Mouse (Mus musculus) megakaryocyte, embryonic 14.5 days (primary cell): ENCODE results near the gene Mknk2. TPM values are rescaled to one million over a fixed set of nuclear protein-coding genes. Genes with fewer than 3 reads are reported as not detected.

Source experiments
- H3K27me3 ChIP-seq: replicated peaks from 2 replicates; pipeline ENCODE3; 2012; ENCODE audit warnings: inconsistent platforms
- H3K36me3 ChIP-seq: replicated peaks from 2 replicates; pipeline ENCODE3; 2012; ENCODE audit warnings: low read length, inconsistent platforms, mixed read lengths
- H3K4me1 ChIP-seq: 2 replicates; pipeline ENCODE4 v1.6.1; 2012; ENCODE audit warnings: inconsistent platforms
- H3K4me3 ChIP-seq: replicated peaks from 2 replicates; pipeline ENCODE3; 2012; ENCODE audit warnings: moderate library complexity, mild to moderate bottlenecking, inconsistent platforms
- H3K9me3 ChIP-seq: 2 replicates; pipeline ENCODE4 v1.6.1; 2012; ENCODE audit warnings: inconsistent platforms
- FLI1 ChIP-seq: IDR thresholded peaks from 2 replicates; pipeline ENCODE4 v1.6.1; 2012; ENCODE audit warnings: low read length, inconsistent platforms, mixed read lengths
- GATA1 ChIP-seq: IDR thresholded peaks from 3 replicates; pipeline ENCODE4 v1.6.1; 2012; ENCODE audit warnings: mixed read lengths, low read length, inconsistent platforms, borderline replicate concordance
- polyA plus RNA-seq: library from polyadenylated mRNA; stranded (reverse); fragments of >175 nt; gene quantifications from 2 replicates; pipeline ENCODE4 v1.2.3, GENCODE M21; 2012; ENCODE audit warnings: low replicate concordance; ENCODE audit not compliant: insufficient read depth

The Mknk2 gene
- polyA plus RNA-seq, 1 experiment, result 472 TPM

GRCm38 (mm10) chr10:80677128-80677875 lies 610 bp downstream of the Mknk2 start:
- peaks cover 79% of the 10 kb centered on the region for H3K4me1 ChIP-seq

GRCm38 (mm10) chr10:80676198-80676928 lies 1.5 kb downstream of the Mknk2 start:
- no peaks in the 10 kb centered on the region for H3K9me3 ChIP-seq
- peaks cover 39% of the 10 kb centered on the region for H3K36me3 ChIP-seq
- peak overlapping the region; percentile 98 for H3K4me3 ChIP-seq
- H3K27me3 ChIP-seq, result no peaks in the 10 kb centered on the region
- TF ChIP-seq GATA1, result no peak
- no peak for TF ChIP-seq FLI1
- H3K4me1 ChIP-seq, result peaks cover 79% of the 10 kb centered on the region

More at GRCm38 (mm10) chr10:80677128-80677875, 610 bp downstream of the Mknk2 start:
- H3K4me3 ChIP-seq, result peak overlapping the region; percentile 98
- no peaks in the 10 kb centered on the region for H3K9me3 ChIP-seq
- H3K27me3 ChIP-seq, result no peaks in the 10 kb centered on the region
- no peak for TF ChIP-seq FLI1
- TF ChIP-seq GATA1, result no peak
- peaks cover 35% of the 10 kb centered on the region for H3K36me3 ChIP-seq

GRCm38 (mm10) chr10:80675405-80676197 lies 2.3 kb downstream of the Mknk2 start:
- H3K4me1 ChIP-seq, result peaks cover 79% of the 10 kb centered on the region
- H3K36me3 ChIP-seq, result peaks cover 46% of the 10 kb centered on the region
- peak overlapping the region; percentile 98 for H3K4me3 ChIP-seq
- TF ChIP-seq GATA1, result no peak
- TF ChIP-seq FLI1, result no peak
- no peaks in the 10 kb centered on the region for H3K27me3 ChIP-seq
- H3K9me3 ChIP-seq, result no peaks in the 10 kb centered on the region

GRCm38 (mm10) chr10:80674851-80675404 lies 3.0 kb downstream of the Mknk2 start:
- Histone ChIP-seq H3K9me3 (no peaks in the 10 kb centered on the region), H3K27me3 (no peaks in the 10 kb centered on the region), H3K36me3 (peaks cover 53% of the 10 kb centered on the region), H3K4me3 (peak overlapping the region; percentile 98), H3K4me1 (peaks cover 79% of the 10 kb centered on the region)
- no peak for TF ChIP-seq GATA1

GRCm38 (mm10) chr10:80674161-80674711 lies 3.7 kb downstream of the Mknk2 start:
- H3K27me3 ChIP-seq, result no peaks in the 10 kb centered on the region
- H3K9me3 ChIP-seq, result no peaks in the 10 kb centered on the region
- TF ChIP-seq FLI1 (no peak), GATA1 (no peak)
- H3K4me1 ChIP-seq, result peaks cover 79% of the 10 kb centered on the region
- H3K4me3 ChIP-seq, result peak overlapping the region; percentile 98
- H3K36me3 ChIP-seq, result peaks cover 60% of the 10 kb centered on the region

GRCm38 (mm10) chr10:80673690-80674089 lies 4.2 kb downstream of the Mknk2 start:
- H3K36me3 ChIP-seq, result peaks cover 65% of the 10 kb centered on the region

GRCm38 (mm10) chr10:80671936-80672690 lies 5.8 kb downstream of the Mknk2 start:
- H3K4me1 ChIP-seq, result peaks cover 80% of the 10 kb centered on the region
- peaks cover 81% of the 10 kb centered on the region for H3K36me3 ChIP-seq
- no peaks in the 10 kb centered on the region for H3K9me3 ChIP-seq
- H3K4me3 ChIP-seq, result peak overlapping the region; percentile 98
- no peak for TF ChIP-seq FLI1
- H3K27me3 ChIP-seq, result no peaks in the 10 kb centered on the region

More at GRCm38 (mm10) chr10:80673690-80674089, 4.2 kb downstream of the Mknk2 start:
- TF ChIP-seq GATA1, result no peak
- no peak for TF ChIP-seq FLI1
- peaks cover 79% of the 10 kb centered on the region for H3K4me1 ChIP-seq
- no peaks in the 10 kb centered on the region for H3K27me3 ChIP-seq
- H3K4me3 ChIP-seq, result peak overlapping the region; percentile 98
- H3K9me3 ChIP-seq, result no peaks in the 10 kb centered on the region

- Histone ChIP-seq H3K9me3 (no peaks in the 10 kb centered on the region), H3K4me3 (peak overlapping the region; percentile 39), H3K27me3 (no peaks in the 10 kb centered on the region), H3K36me3 (peaks cover 90% of the 10 kb centered on the region), H3K4me1 (peaks cover 89% of the 10 kb centered on the region)
- TF ChIP-seq FLI1 (no peak), GATA1 (no peak)
Observed at GRCm38 (mm10) chr10:80671251-80671650, 6.7 kb downstream of the Mknk2 start.
